Mouse (Mus musculus) CH12.LX (cell line): Measurements from ENCODE around the gene Prkcd.
A peak's percentile ranks its signal among the peaks of the same experiment; 100 is the strongest.

ENCODE experiments used
- CTCF ChIP-seq, 2 experiments: IDR thresholded peaks in 1 of 2; conservative IDR thresholded peaks in 1 of 2; 2 replicates each; pipeline ENCODE4 v1.5.1; 2011 to 2012; ENCODE audit warnings: low read depth in 2 of 2, low read length in 2 of 2, improper control_type of control experiment in 1 of 2, inconsistent platforms in 1 of 2, mild to moderate bottlenecking in 1 of 2, moderate library complexity in 1 of 2
- EP300 ChIP-seq: IDR thresholded peaks from 2 replicates; pipeline ENCODE4 v1.6.1; 2011; ENCODE audit warnings: low read length, improper control_type of control experiment
- HCFC1 ChIP-seq: IDR thresholded peaks from 2 replicates; pipeline ENCODE4 v1.6.1; 2012; ENCODE audit warnings: low read depth, mild to moderate bottlenecking, inconsistent platforms, low read length, improper control_type of control experiment
- MAZ ChIP-seq: IDR thresholded peaks from 2 replicates; pipeline ENCODE4 v1.6.1; 2012; ENCODE audit warnings: low read depth, mild to moderate bottlenecking, inconsistent platforms, low read length, improper control_type of control experiment, moderate library complexity
- POLR2A ChIP-seq: IDR thresholded peaks from 2 replicates; pipeline ENCODE4 v1.6.1; 2011; ENCODE audit warnings: low read depth, mild to moderate bottlenecking, improper control_type of control experiment, low read length
- SMC3 ChIP-seq: IDR thresholded peaks from 2 replicates; pipeline ENCODE4 v1.6.1; 2011; ENCODE audit warnings: low read depth, low read length, improper control_type of control experiment
- ZKSCAN1 ChIP-seq: IDR thresholded peaks from 2 replicates; pipeline ENCODE4 v1.6.1; 2012; ENCODE audit warnings: low read depth, inconsistent platforms, low read length, improper control_type of control experiment, borderline replicate concordance

DNA sequence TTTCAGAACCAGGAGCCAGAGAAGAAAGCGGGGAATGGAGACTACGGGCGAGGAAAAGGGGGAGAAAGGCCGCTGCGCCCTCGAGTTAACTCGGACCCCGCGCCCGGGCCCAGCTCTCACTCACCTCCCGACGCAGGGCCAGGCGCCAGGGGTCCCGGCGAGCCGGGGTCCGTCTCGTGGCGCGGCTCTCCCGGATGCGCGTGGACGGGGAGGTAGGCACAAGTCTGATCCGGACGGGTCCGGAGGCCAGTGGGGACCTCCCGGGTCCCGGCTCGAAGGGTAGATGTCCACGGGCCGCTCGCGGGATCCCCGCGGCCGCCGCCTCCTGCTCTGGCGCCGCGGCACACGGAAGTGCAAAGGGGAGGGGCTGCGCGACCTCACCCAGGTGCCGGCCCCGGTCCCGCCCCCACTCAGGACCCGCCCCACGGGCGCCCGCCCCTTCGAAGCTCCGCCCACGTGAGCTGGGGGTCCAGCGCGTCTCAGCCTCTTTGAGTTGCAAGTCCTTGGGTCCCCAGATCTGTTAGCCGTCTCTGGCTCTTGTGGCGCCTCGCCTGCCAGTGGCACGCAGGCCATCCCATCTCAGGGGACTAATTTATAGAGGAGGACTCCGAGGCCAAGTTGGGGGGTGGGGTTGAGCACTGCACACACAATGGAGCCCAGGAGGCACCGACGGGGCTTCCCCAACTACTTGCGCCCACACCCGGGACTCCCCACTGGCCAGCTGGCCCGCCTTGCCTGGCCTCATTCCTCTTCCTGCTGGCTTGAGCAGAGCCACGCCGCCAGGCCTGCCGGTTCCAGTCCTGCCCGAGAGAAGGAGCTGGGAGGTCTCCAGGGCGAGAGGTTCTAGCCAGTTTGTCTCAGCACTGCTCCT, at the start of gene Prkcd:
- TF ChIP-seq POLR2A, result peak; percentile 78
- TF ChIP-seq MAZ, result 0 out of 2 replicates have a peak, but pooled peaks have one; percentile 56
- no peak for TF ChIP-seq CTCF (conservative IDR thresholded peaks at IDR 0.05 in 1 of 2, IDR thresholded peaks at IDR 0.05 in 1 of 2; ENCODE audit: low read depth in 2 of 2, low read length in 2 of 2)
- TF ChIP-seq EP300, result peak; percentile 61; the same call in 1 of the 2 replicates
- TF ChIP-seq HCFC1, result no peak
- no peak for TF ChIP-seq SMC3
- TF ChIP-seq ZKSCAN1, result no peak
